ENCODE assay signal across 10 mouse cellular contexts in the genomic region with DNA sequence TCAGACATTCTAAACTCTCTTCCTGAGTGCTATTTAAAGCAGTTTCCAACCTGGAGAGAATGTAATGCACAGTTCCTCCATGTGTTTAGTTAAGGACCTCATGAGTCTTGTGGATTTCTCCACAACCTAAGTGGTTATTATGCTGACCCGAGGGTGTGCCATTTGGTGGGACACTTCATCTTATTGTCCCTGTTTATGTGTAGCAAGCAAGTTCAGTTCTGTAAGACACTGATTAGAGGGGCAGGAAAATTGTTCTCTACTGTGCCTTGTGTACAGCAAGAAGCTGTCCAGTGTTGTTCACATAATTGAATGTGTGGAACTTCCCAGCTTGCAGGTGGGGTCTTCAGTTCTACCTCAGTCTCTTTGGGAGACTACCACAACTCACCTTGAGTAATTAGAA. TPM values are rescaled to one million over a fixed set of nuclear protein-coding genes. Genes with fewer than 3 reads are reported as not detected.
A peak's percentile ranks its signal among the peaks of the same experiment; 100 is the strongest.
DNase-seq lines count a peak whose midpoint lies in the region; ATAC-seq lines count a peak whose summit lies in the region.
"Had no signal": no experiment of that assay in that cellular context is flagged by ENCODE, and none has a peak within 500 bp of the region (broad histone marks: within the 10 kb centered on the region; RNA-seq: fewer than 3 reads in every experiment).

No protein-coding gene starts in this region.

- WGBS in heart, embryonic 10.5 days, result 49% methylated on average over 1 of the region's 1 CpGs
- WGBS in neural tube, embryonic 11.5 days, result 59% methylated on average over 1 of the region's 1 CpGs
- 36% methylated on average over 1 of the region's 1 CpGs for WGBS in intestine, embryonic 16.5 days
- 22% methylated on average over 1 of the region's 1 CpGs for WGBS in stomach, embryonic 16.5 days

- DNase-seq in heart, embryonic 10.5 days (ENCODE audit: low spot score), result no peak
- DNase-seq in heart, adult 9 months (ENCODE audit: low spot score in 2 of 2), result no peak
- DNase-seq in neural tube, embryonic 11.5 days (ENCODE audit: low spot score), result peak; percentile 13
- no peak for DNase-seq in neural tube, embryonic 10.5 days (ENCODE audit: extremely low spot score, low spot score)
- no peak for DNase-seq in frontal cortex, adult 2 months (ENCODE audit: extremely low spot score in 1 of 2, low spot score in 1 of 2)
- DNase-seq in retina, postnatal 1 day, result no peak
- DNase-seq: cerebellum, adult 11-12 months; spleen, adult 18-20 months had no signal

- peaks cover 32% of the 10 kb centered on the region for H3K4me1 ChIP-seq in heart, embryonic 10.5 days
- H3K4me1 ChIP-seq in neural tube, embryonic 11.5 days (ENCODE audit: control insufficient read depth, insufficient read depth, low read length), result peaks cover 6% of the 10 kb centered on the region; the same call in 1 of the 2 replicates
- H3K4me1 ChIP-seq in intestine, embryonic 16.5 days (ENCODE audit: control insufficient read depth, insufficient read depth, low read length), result peaks cover 4% of the 10 kb centered on the region; the same call in 1 of the 2 replicates
- peaks cover 19% of the 10 kb centered on the region for H3K4me1 ChIP-seq in stomach, embryonic 16.5 days (ENCODE audit: control insufficient read depth, insufficient read depth, low read length)

- H3K36me3 ChIP-seq in heart, embryonic 10.5 days, result no peaks in the 10 kb centered on the region
- no peaks in the 10 kb centered on the region for H3K36me3 ChIP-seq in neural tube, embryonic 11.5 days (ENCODE audit: control insufficient read depth, insufficient read depth, low read length)
- H3K36me3 ChIP-seq in intestine, embryonic 16.5 days (ENCODE audit: control insufficient read depth, insufficient read depth, low read length), result no peaks in the 10 kb centered on the region
- H3K36me3 ChIP-seq in stomach, embryonic 16.5 days (ENCODE audit: control insufficient read depth, insufficient read depth, low read length), result no peaks in the 10 kb centered on the region

- no peaks in the 10 kb centered on the region for H3K9me3 ChIP-seq in heart, embryonic 10.5 days
- no peaks in the 10 kb centered on the region for H3K9me3 ChIP-seq in neural tube, embryonic 11.5 days (ENCODE audit: control insufficient read depth, low read length)
- no peaks in the 10 kb centered on the region for H3K9me3 ChIP-seq in intestine, embryonic 16.5 days (ENCODE audit: control insufficient read depth, low read length)
- H3K9me3 ChIP-seq in stomach, embryonic 16.5 days (replicated peaks; ENCODE audit: control insufficient read depth, low read length), result no peaks in the 10 kb centered on the region

- H3K4me3 ChIP-seq in heart, embryonic 10.5 days, result no peak overlapping the region
- H3K4me3 ChIP-seq in neural tube, embryonic 11.5 days (ENCODE audit: low read depth, low read length), result no peak overlapping the region
- H3K4me3 ChIP-seq in intestine, embryonic 16.5 days (ENCODE audit: low read length), result no peak overlapping the region
- peak overlapping the region; percentile 22 for H3K4me3 ChIP-seq in stomach, embryonic 16.5 days (replicated peaks; ENCODE audit: low read length)

- peak overlapping the region; percentile 9; the same call in 1 of the 2 replicates for H3K4me2 ChIP-seq in neural tube, embryonic 11.5 days (ENCODE audit: low read depth)
- H3K4me2 ChIP-seq in intestine, embryonic 16.5 days (ENCODE audit: low read depth, low read length), result peak overlapping the region; percentile 32
- peak overlapping the region; percentile 48 for H3K4me2 ChIP-seq in stomach, embryonic 16.5 days (ENCODE audit: low read depth, low read length)

- no peaks in the 10 kb centered on the region for H3K27me3 ChIP-seq in heart, embryonic 10.5 days (ENCODE audit: insufficient read depth, poor library complexity, severe bottlenecking)
- H3K27me3 ChIP-seq in neural tube, embryonic 11.5 days (ENCODE audit: control insufficient read depth, insufficient read depth, low read length), result no peaks in the 10 kb centered on the region
- H3K27me3 ChIP-seq in intestine, embryonic 16.5 days (replicated peaks; ENCODE audit: control insufficient read depth, insufficient read depth, low read length), result no peaks in the 10 kb centered on the region
- H3K27me3 ChIP-seq in stomach, embryonic 16.5 days (ENCODE audit: control insufficient read depth, insufficient read depth, low read length), result no peaks in the 10 kb centered on the region

- ATAC-seq in neural tube, embryonic 11.5 days (ENCODE audit: insufficient read depth, low FRiP score, low TSS enrichment), result no peak
- ATAC-seq in intestine, embryonic 16.5 days, result no peak
- no peak for ATAC-seq in stomach, embryonic 16.5 days (ENCODE audit: insufficient read depth, low FRiP score)

- H3K9ac ChIP-seq in neural tube, embryonic 11.5 days (ENCODE audit: low read length), result no peak overlapping the region
- 0 out of 2 replicates have a peak overlapping the region, but pooled peaks have one; percentile 16 for H3K9ac ChIP-seq in intestine, embryonic 16.5 days (ENCODE audit: low read depth, low read length)
- peak overlapping the region; percentile 20 for H3K9ac ChIP-seq in stomach, embryonic 16.5 days (ENCODE audit: low read length)

- H3K27ac ChIP-seq in heart, embryonic 10.5 days, result peak overlapping the region; percentile 84
- H3K27ac ChIP-seq in neural tube, embryonic 11.5 days (ENCODE audit: low read depth, low read length), result peak overlapping the region; percentile 67
- H3K27ac ChIP-seq in intestine, embryonic 16.5 days (ENCODE audit: low read length), result peak overlapping the region; percentile 95
- peak overlapping the region; percentile 98 for H3K27ac ChIP-seq in stomach, embryonic 16.5 days (ENCODE audit: low read length)

RNA-seq across cellular contexts. Expression of gene Col1a2, which starts 15.6 kb away (rescaled TPM):
- polyA plus RNA-seq in heart, embryonic 10.5 days (2016; fragmentation: Nextera tagmentation; extraction: Ambion mirVana), result 88.7 and 175 TPM in 2 replicates
- 150 and 167 TPM in 2 replicates for polyA plus RNA-seq in neural tube, embryonic 11.5 days (2014; fragmentation: Nextera tagmentation; extraction: Ambion mirVana)
- 449 and 476 TPM in 2 replicates for polyA plus RNA-seq in intestine, embryonic 16.5 days (2015; fragmentation: Nextera tagmentation; extraction: Ambion mirVana)
- polyA plus RNA-seq in stomach, embryonic 16.5 days (2015; fragmentation: Nextera tagmentation; extraction: Ambion mirVana), result 1,169 and 1,212 TPM in 2 replicates
- 9.0 and 11.9 TPM in 2 replicates for polyA plus RNA-seq in frontal cortex, adult 2 months (2012; rRNA removed)
